Mouse (Mus musculus) frontal cortex, postnatal 14 days (tissue): ENCODE data around the gene Lcn11.

Source experiments
- DNase-seq, 2 experiments: peaks; one replicate each; pipeline ENCODE4 v3.0.0; 2022; ENCODE audit warnings: low spot score in 2 of 2

The Lcn11 gene

GRCm38 (mm10) chr2:25824751-25825150 lies 47.9 kb downstream of the Lcn11 start:
- DNase-seq: no peak

GRCm38 (mm10) chr2:25828344-25828947 lies 51.6 kb downstream of the Lcn11 start:
- DNase-seq: no peak
